Mouse (Mus musculus) layer of hippocampus, adult 11-12 months (tissue): ENCODE results near the gene Hspa4.
A peak's percentile ranks its signal among the peaks of the same experiment; 100 is the strongest.
"Not testable (repeated sequence)": the region's sequence is repeated elsewhere in the genome, so short reads cannot be mapped to it uniquely, and the experiment has no call there.

Source experiments
- DNase-seq: peaks from one replicate; pipeline ENCODE4 v3.0.0; 2022; ENCODE audit warnings: low spot score

Hspa4 gene

GRCm38 (mm10) chr11:53307558-53308065 is 7.4 kb upstream of the Hspa4 start:
- no peak for DNase-seq

- DNase-seq, result no peak
Measured at GRCm38 (mm10) chr11:53306965-53307364, 6.7 kb upstream of the Hspa4 start.

- DNase-seq, result no peak
Measured at GRCm38 (mm10) chr11:53304044-53304840, 4.0 kb upstream of the Hspa4 start.

- DNase-seq, result no peak
Measured at GRCm38 (mm10) chr11:53301167-53301515, 884 bp upstream of the Hspa4 start.

- peak; percentile 64 for DNase-seq
Measured at GRCm38 (mm10) chr11:53299551-53300329, 517 bp downstream of the Hspa4 start.

GRCm38 (mm10) chr11:53297947-53298860 is 2.1 kb downstream of the Hspa4 start:
- no peak for DNase-seq

- DNase-seq, result no peak
Measured at GRCm38 (mm10) chr11:53296880-53297279, 3.4 kb downstream of the Hspa4 start.

GRCm38 (mm10) chr11:53294441-53294840 is 5.8 kb downstream of the Hspa4 start:
- DNase-seq, result no peak

GRCm38 (mm10) chr11:53290871-53291270 is 9.4 kb downstream of the Hspa4 start:
- DNase-seq, result no peak

- not testable (repeated sequence) for DNase-seq
Measured at GRCm38 (mm10) chr11:53290187-53290586, 10.1 kb downstream of the Hspa4 start.

- no peak for DNase-seq
Measured at GRCm38 (mm10) chr11:53285885-53286284, 14.4 kb downstream of the Hspa4 start.

GRCm38 (mm10) chr11:53278411-53278810 is 21.8 kb downstream of the Hspa4 start:
- no peak for DNase-seq

- no peak for DNase-seq
Measured at GRCm38 (mm10) chr11:53275358-53275757, 24.9 kb downstream of the Hspa4 start.

- no peak for DNase-seq
Measured at GRCm38 (mm10) chr11:53273313-53273712, 26.9 kb downstream of the Hspa4 start.

- DNase-seq, result no peak
Measured at GRCm38 (mm10) chr11:53269596-53269995, 30.7 kb downstream of the Hspa4 start.

GRCm38 (mm10) chr11:53260556-53260955 is 39.7 kb downstream of the Hspa4 start:
- DNase-seq, result no peak

GRCm38 (mm10) chr11:53260056-53260455 is 40.2 kb downstream of the Hspa4 start:
- no peak for DNase-seq

- no peak for DNase-seq
Measured at GRCm38 (mm10) chr11:53259047-53259632, 41.1 kb downstream of the Hspa4 start.

GRCm38 (mm10) chr11:53256914-53257313 is 43.3 kb downstream of the Hspa4 start:
- DNase-seq, result no peak

GRCm38 (mm10) chr11:53254926-53255325 is 45.3 kb downstream of the Hspa4 start:
- peak; percentile 88 for DNase-seq

GRCm38 (mm10) chr11:53254428-53254827 is 45.8 kb downstream of the Hspa4 start:
- peak; percentile 35 for DNase-seq
